Comparison of ENCODE assay signal across 9 mouse cellular contexts in the genomic region with DNA sequence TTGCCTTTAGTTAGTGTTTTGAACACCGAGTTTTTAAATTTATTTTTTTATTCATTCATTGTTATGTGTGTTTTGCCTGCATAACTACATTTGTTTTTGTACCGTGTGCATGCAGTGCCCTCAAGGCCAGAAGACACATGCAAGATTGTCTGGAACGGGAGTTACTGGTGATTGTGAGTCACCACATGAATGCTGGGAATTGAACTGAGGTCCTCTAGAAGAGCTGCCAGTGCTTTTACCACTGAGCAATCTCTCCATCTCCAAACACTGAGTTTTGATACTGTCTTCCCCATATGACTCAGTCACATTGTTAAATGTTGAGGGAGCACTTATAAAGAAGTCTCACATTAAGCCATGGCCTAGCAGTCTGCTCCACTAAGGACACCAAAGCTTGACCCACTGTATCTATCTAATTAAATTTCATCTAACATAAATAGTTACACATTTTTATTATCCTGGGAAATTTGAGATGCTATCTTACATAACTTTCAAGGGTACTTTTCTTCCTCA.
"Had no signal": no experiment of that assay in that cellular context is flagged by ENCODE, and none has a peak within 500 bp of the region (broad histone marks: within the 10 kb centered on the region; RNA-seq: fewer than 3 reads in every experiment).

No protein-coding gene starts in this region.

- DNase-seq: kidney, adult 9 months; kidney, postnatal 14 days; kidney, postnatal 4 days; left cerebral cortex, postnatal 4 days; liver, postnatal 0 days; lung, embryonic 14.5 days; right cerebral cortex, adult 18-20 months; thymus, adult 2 months; thymus, postnatal 25 days had no signal
